Mouse (Mus musculus) ovary, postnatal 14 days (tissue): ENCODE measurements around the gene Uqcrh.
A peak's percentile ranks its signal among the peaks of the same experiment; 100 is the strongest.

Source experiments
- DNase-seq: peaks from one replicate; pipeline ENCODE4 v3.0.0; 2022; ENCODE audit warnings: low spot score

Uqcrh gene

DNA sequence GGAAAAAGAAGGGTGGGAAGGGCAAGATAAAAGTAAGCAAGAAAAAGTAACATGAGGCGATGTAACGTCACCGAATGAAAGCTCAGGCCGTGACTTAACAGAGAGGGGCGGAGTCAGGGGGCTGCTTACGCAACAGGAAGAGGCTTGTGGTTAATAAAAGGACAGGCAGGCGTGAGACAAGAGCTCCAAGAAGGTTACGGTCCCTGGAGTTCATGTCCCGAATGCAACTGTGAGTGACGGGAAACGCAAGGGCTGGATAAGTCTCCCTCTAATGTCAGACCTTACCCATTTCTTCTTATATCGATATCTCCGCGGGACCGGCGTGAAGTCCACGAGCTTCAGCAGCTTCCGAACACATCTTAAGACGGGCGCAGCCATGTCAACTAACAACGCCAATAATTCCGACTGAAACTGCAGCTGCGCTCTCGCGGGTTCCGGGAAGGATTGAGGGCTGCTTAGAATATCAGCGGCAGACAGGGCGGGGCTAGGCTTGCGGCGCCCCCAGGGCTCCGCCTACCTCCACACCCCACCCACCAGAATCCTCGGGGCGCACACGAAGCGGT, 21.4 kb downstream of the Uqcrh start, which contains the start of gene Nsun4:
Nsun4 (minus strand) TSS at position 478 of the 563 bp plus-strand sequence.
- peak; percentile 81 for DNase-seq

DNA sequence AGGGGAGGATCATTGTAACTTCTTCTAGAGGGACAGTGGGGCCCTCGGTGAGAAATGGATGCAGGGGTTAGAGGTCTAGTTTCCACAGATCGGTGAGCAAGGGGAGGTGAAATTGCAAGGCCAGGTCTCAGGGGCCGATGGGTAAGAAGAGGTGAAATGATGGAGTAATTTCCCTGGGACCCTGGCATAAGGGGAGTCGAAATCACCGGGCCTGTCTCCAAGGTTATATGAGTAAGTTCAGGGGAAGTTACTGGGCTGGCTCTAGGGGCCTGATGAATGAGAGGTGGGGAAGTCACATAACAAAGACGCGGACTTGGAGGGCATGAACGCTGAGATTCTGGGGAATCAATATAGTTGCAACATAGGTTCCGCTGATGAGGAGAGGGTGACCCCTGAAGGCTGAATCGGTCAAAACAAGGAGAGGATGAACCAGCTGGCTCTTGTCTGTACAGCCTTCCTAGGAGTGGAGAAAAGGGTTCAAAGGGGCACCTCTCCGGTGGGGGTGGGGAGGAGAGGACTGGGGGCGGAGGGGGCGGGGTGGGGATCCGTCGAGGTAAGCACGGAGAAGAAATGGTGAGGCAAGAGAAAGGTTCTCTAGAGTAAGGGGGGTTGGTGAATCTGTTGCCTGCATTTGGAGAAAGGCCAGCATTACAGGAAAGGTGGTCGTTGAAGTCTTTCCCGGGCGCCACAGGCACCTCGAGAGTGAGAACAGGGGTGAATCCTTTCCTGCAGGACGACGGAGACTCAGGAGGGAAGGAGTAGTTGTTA, 22.2 kb downstream of the Uqcrh start:
- no peak for DNase-seq

DNA sequence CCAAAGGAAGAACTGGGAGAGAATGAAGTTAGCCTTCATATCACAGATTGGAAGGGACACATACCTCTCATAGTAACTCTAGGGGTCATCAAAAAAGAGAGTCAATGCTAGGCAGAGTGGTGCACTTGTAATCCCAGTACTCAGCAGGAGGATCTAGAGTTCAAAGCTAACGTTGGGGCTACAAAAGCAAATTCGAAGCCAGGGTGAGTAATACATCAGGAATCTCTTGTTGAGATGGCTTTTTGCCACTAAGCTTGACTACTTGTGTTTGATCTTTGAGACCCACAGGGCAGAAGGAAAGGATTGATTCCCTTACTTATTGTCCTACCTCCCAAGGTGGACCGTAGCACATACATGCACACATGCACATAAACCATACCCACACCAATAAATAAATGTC, 25.7 kb downstream of the Uqcrh start:
- DNase-seq = no peak

DNA sequence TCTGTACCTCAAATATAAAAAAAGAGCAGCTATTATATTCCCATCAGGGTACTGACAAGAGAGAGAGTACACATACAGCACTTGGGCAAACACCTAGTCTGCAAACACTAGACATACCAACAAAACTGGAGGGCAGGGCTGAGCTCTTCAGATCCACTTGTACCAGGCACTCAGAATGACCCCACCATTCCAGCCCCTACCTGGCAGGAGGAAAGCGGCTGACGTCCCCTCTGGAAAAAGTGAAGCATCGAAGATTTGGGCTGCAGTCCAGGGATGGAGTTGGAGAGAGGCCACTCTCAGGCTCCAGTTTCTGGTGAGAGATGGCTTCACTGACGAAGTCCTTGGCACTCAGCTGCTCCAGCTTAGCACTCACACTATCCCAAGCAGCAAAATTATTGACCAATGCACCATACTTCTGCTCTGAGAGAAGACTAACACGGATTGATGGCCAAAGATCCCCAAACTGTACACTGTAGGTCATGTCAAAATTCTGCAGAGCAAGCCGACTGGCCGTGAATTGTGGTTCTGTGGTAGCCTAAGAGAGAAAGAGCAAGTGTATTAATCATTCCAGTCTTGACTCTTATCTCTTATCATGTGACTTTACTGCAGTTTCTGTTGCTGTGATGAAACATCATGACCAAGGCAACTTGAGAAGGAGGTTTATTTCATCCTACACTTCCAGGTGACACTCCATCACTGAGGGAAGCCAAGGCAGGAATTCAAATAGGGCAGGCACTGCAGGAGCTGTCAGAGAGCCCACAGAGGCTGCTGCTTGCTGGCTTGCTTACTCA, 26.5 kb downstream of the Uqcrh start:
- no peak for DNase-seq

DNA sequence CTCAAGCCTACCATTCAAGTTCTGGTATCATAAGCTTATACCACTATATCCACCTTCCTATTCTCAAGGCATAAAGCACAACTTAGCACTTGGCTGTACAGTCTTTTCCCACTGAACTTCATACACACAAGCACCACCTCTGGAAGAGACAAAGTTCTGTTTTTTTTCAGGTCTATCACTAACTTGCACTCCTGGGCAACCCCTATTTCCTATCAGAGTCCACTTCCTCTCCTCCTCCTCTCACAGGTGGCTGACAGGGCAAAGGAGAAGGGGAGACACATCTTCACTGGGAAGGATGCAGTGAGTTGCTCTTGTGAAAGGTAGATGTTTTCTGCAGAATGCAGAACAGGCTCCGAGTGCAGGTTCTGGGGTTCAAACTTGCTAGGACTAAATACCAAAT, 27.2 kb downstream of the Uqcrh start:
- DNase-seq = no peak

DNA sequence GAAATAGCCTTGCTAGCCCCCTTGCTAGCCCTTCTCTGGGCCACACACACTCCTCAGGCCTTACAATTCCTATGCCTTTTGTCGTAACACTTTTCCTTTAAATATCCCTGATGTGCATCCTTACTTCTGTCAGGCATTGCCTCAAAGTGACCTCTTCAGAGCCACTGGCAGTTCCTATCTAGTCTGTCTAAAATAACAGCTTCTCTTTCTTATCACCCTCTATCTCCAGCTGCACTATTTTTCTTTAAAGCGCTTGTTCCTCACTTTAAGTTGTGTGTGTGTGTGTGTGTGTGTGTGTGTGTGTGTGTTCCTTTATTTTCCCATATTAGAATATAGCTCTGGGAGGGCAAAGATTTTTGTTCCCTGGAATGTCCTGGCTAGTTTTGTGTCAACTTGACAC, 28.3 kb downstream of the Uqcrh start:
- no peak for DNase-seq

DNA sequence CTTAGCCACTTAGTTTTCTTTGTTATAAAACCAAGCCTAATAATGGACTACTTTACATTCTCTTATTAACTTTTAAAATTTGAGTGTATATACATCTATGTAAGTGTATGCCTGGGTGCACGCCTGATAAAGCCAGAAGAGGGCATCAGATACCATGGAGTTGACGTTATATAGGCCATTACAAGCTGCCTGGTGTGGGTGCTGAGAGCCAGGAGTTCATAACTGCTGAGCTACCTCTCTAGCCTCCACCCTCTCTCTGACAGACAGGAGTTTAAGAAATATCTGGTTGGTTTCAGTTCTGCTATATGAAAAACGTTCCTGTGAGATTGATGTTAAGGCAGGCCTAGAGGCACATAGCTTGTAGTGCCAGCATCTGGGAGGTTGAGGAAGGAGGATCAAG, 32.7 kb downstream of the Uqcrh start:
- DNase-seq = no peak

DNA sequence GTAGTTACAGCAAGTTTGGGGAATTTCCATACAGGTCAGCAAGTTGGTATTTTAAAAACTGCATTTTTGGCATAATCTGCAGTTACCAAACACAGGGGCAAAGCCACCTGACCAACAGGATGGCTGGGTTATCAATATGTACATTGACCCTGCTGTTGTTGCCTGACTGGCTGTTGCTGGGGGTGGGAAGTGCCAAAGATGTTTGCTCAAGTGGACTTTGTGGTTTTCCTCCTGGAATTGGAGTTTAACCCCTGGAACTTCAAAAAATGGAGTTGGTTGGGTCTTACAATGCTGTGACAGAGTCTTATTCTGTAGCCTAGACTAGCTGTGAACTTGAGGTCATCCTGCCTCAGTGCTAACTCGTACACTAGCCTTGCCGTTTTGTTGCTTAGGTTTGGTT, 34.4 kb downstream of the Uqcrh start:
- DNase-seq = no peak

DNA sequence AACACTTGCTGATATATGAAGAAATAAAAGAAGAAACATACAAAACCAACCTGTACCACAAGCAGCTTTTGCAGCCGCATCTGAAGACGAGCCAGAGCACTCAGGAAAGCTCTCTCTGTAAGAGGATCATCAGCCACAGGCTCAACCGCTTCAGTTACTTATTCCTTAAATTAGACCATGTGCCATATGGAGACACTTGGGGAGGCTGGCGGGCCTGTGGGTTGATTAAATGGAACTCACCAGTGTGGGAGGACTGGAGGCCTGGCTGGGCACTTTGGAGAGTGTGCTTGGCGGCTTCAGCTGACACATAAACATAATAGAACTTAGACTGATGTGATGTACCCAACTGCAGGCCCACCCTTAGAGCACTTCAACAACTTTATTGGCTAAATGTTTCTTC, 41.5 kb downstream of the Uqcrh start:
- no peak for DNase-seq

DNA sequence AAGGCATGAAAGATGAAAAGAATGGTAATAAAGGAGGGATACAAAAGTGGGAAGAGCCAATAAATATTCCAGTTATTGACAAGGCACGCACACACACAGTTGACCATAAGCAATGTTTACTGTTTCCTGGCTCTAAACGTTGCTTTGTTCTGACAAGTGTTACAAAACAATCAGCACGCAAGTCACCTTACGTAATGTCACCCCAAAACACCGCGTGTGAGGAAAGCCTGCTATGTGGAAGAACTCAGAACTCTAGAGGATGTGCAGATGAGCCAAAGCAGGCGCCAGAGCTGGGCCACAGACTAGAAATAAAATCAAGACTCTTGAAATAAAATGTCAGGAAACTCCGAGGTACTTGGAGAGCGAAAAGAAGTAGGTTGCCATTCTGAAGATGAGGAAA, 42.0 kb downstream of the Uqcrh start:
- DNase-seq = no peak

DNA sequence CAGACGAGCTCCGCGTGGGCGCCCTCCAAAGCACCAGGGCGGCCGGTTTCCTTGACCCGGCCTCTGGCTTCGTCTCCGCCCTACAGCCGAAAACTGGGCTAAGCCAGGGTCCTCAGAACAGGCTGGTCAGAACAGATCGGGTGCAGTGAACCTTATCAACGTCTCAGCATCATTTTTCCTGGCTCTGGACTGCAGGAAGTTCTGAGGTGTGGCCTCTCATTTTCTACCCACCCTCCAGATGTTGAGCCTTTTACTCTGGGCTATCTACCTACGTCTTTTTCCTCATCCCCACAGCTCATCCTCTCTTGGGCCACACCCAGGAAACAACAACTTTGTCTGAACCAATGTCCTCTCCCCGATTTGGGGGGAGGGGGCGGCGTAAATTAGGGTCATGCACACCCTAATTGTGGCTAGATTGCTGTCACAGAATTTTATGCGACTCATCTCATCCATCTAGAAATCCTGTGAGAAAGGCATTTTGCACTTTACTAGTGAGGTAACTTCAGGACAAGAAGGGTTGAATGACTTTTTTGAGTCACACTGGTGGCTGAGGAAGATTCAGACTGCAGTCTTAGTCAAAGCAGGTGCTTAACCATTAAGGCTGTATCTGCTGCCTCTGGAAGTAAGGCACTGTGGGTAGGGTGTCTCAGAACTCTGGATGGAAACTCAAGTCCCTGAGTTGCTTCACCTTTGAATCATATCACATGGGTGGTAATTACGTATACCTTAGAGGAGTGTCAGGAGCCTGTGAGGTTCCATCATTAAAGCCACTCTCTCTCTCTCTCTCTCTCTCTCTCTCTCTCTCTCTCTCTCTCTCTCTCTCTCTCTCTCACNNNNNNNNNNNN, 56.7 kb downstream of the Uqcrh start, which contains the start of gene Faah:
Faah (minus strand) TSS at position 25 of the 845 bp plus-strand sequence.
- DNase-seq = no peak

DNA sequence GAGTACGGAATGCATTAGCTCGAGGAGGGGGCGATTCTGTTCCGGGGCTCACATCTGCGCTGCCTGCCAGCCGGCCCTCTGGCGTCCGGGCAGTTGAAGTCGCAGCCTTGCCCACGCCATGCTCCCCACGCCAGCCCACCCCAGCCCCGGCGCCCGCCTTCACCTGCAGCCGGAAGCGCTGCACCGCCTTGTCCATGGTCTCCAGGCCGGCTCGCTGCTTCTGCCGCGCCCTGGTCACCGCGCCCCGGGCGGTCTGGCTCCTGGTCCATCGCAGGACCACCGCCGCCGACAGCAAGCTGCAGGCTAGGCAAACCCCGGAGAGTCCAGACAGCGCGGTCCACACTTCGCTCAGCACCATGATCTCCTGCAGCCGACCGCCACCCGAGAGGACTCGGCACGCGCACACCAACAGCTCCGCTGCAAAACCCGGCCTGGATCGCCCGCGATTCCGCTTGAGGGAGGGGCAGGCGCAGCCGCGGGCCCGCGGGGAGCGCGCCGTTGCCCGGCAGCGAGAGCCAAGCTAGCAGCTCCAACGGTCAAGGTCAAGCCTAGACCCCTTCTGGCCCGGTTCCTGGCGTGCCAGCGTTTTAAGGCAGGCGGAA, 57.5 kb downstream of the Uqcrh start:
- DNase-seq = peak; percentile 53
